Mouse (Mus musculus) spleen, postnatal 4 days (tissue): Measurements from ENCODE around the gene Uchl5.

Source experiments
- DNase-seq, 2 experiments: peaks; one replicate each; pipeline ENCODE4 v3.0.0; 2022; ENCODE audit warnings: low spot score in 2 of 2

Uchl5 gene

DNA sequence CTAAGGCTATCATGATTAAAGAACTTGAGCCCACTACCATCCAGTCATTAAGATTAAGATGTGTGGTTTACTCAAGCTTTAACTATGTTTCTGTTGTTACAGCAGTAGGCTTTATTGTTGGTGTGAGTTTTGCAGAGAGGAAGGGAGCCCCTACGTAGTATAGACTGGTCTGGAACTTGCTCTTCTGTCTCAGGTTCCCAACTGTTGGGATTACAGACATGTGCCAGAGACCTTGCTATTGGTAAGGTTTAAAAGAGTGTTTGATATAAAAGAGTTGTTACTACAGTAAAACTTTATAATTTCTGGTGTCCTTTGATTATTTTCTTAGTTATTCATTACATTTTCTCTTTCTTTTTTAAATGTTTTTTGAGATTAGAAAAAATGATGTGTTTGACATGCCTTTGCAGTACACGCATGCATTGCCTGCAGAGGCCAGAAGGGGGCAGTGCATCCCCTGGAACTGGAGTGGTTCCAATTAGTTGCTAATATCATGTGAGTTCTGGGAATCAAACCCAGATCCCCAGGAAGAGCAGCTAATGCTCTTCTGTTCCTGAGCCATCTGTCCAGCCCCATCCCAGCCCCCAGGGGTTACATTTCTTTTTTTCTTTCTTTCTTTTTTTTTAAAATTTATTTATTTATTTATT is 11.6 kb downstream of the Uchl5 start:
- peak; percentile 63 to 85 for DNase-seq

DNA sequence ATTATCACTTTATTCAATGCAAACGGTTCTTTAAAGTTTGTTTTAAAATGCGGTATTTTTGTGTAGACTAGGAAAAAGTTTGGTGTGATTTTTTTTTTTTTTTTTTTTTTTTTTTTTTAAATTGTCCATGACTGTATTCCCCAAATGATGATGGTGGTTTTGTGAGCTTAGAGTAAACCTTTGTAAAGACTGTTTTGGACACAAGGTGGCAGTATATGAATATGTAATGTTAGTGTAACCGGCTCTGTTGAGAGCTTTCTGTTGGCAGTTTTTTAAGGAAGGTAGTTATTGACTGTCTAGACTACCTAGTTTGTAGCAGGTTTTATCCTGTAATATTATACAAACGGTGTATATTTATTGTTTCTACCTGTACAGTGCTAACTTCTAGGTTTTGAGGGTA is 26.5 kb downstream of the Uchl5 start:
- no peak for DNase-seq

DNA sequence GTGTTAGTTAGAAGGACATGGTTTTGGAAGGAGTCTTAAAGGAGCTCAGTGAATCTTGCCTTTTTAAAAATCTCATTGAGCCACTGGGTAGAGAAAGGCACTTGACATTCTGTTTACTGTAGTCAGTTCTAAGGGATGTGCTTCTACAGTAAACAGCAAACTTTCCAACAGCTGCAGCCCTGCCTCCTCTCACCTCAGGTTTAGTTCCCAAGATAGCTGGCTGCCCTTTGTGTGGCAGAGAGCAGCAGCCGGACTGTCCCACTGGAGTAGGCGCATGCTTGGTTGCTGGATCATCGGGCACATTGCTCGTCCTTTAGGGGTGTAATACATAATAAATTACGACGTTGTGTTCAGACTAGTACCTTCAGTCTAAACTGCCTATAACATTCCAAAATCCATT is 32.0 kb downstream of the Uchl5 start:
- DNase-seq, result no peak

DNA sequence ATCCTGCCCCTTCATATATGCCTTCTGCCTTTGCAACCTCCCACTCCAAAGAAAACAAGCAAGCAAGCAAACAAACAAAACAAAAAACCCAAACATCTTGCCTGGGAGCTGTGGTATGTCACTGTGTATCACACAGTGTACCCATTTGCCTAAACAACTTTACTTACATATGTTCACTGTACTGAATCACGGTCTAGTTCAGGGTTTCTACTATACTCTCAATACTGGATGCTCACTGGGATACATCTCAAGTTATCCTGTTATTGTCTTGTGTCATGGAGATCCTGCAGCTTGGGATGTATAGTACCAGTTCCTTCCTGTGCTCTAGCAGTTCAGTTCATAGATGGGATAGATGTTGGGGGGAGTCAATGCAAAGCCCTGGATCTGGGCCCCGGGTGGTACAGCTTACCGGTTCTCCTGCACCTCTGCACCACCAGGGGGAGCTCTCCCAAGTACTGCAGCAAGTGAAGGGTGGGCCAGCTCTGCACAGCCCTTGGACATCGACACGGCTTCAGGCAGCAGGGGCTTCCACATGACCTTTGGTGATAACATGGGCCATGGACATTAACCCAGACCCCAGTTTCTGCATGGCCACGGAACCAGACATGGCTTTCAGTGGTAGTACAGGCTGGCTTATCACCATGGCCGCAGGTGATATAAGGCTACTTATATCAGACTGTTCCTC is 36.7 kb downstream of the Uchl5 start:
- DNase-seq, result peak; percentile 77 to 93

DNA sequence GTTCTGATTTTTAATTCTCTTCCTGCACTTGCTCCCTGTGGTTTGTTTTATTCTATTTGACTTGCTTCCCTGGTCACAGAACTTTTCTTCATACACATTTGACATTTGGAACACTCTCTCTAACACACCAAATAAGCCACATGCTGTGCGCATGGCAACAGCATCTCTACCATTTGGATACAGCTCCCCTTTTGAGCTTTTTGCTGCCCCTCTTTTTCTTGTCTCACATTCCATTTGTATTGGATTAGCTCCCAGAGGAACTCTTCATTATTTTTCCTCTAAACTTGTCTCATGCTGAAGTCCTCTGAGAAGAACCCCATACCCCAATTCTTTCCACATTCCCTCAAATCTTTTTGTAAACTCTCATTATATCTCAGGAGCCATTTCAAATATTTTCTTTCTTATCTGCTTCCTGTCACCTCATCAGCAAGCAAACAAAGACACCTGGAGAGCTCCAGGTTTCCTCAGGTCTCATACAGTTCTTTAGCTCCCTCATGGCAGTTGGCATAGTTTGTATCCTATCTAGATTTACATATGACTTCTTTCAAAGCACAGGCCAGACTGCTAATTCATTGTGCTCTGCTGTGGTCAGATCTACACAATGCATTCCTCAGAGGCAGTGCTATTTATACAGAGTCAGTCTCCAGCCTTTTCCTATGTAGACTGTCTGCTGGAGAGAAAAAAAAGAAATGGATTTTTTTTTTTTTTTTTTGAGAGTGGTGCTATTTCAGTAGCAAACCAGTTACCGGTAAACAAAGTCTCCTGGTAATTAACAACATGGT is 43.2 kb downstream of the Uchl5 start:
- no peak for DNase-seq

DNA sequence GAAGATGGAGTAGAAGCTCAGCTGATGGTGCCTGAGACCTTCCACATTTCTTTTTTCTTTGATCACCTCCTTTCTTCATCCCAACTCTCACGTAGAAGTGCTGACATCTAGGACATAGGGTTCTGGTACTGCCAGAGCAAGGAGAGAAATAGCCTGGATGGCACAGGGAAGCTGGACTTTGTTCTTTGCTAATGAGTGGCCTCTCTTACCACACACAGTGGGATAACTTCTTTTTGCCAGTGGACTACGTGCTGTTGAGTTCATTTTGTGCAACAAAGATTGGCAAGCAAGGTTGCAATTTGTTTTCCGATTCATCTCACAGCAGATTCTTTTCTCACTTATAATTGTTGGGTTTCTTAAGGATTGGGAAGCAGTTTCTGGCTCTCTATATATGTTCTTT is 45.6 kb downstream of the Uchl5 start:
- no peak for DNase-seq

DNA sequence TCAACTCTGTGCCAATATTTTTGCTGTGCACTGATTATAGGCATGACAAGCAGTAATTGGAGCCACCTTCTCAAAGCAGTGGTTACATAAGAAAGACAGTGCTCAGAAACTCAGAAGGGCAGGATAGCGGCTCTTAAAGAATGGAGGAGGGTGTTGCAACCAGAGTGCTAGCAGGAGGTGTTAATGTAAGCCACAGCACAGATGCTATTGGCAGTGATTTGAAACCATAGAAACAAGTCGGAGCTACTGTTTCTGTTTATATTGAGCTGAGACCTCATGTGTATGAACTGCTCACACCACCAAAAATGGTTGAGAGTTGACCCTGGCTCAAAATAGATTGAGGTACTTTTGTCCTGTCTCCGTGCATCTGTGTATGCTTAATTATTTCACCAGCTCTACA is 53.6 kb downstream of the Uchl5 start:
- DNase-seq, result no peak

DNA sequence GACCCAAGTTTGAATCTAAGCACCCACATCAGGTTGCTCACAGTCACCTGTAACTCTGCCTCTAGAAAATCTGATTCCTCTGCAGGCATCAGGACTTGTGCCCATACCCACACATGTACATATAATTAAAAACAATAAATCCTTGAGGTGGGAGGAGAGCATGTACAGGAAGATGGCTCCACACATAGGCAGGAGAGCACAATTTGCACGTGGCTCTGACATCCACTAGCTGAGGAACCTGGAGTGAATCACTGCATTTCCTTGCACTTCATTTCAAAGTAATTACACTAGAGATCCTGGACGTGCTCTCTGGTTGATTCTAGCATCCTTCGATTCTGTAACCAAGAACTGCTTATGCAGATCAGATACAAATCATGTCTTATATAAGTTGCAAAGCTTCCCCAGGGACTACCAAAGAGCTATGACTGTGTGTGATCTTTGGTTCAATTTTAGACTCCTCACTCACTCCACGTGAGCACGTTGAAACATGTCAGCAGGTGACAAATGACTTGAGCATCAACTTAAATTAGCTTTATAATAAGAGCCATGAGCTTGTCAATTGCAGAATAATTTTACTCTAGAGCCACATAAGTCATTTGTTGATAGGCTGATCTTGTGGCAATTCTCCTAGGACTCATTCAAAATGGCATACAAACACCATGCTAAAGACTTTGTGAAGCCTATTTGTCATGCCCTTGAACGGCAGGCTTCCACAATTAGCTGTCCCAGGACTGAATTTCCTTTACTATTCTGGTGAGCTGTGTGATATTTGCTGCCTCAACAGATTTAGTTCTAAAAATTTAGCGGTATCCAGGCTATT is 59.5 kb downstream of the Uchl5 start:
- no peak for DNase-seq

DNA sequence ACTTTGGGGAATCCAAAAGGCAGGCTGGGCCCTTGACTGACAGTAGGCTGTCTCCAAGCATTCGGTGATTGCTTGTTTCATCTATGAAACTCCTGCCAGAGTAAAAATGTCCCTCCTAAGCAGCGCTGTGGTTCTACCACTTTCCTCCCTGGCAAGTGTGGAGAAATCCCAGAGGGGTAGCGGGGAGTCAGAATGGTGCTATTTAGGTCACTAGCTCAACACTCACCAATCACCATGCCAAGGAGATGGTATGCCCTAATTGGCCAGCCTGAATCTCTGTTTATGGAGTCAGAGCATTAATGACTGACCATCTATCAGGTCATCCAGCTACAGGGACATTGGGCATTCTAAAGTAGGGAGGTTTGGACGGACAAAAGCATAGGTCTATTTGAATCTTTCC is 60.6 kb downstream of the Uchl5 start:
- DNase-seq, result no peak

DNA sequence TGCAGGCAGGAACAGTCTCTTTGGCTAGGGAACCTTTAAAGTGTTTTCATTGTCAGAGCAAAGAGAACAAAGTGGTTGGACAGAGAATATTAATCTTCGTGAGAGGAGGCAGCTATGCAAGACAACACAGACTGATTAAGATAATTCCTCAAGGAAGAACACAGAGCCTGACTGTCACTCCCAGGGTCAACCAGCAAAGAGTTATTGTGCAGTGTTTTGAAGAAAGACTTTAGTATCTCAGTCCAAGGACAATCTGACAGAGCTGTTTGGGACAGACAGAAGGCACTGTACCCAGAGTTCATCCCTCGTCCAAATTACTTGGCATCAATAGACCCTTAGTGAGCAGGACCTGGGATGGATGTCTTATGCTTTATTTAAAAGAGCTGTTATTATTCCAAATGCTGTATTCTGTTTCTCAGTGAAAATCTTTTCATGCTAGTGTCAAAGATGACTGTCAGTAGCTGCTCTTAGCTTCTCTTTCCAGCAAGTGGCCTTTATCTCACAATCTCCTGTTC is 61.9 kb downstream of the Uchl5 start:
- no peak for DNase-seq

DNA sequence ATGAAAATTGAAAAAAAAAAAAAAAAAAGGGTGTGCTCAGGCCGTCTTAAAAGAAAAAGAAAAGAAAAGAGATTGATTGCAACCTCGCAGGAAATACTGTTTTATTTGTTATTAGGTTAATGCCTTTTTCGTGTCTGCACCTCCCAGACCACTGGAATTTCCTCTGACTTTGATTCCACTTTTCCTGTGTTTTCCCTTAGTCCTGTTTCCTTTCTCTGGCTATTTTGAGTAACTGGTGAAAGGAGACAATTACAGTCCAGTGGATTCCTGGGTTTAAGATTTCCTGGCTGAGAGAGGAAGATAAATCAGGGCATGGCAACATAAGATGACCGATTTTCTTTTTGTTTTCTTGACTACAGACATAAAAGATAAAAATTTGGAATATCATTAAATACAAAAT is 75.3 kb downstream of the Uchl5 start:
- no peak for DNase-seq

DNA sequence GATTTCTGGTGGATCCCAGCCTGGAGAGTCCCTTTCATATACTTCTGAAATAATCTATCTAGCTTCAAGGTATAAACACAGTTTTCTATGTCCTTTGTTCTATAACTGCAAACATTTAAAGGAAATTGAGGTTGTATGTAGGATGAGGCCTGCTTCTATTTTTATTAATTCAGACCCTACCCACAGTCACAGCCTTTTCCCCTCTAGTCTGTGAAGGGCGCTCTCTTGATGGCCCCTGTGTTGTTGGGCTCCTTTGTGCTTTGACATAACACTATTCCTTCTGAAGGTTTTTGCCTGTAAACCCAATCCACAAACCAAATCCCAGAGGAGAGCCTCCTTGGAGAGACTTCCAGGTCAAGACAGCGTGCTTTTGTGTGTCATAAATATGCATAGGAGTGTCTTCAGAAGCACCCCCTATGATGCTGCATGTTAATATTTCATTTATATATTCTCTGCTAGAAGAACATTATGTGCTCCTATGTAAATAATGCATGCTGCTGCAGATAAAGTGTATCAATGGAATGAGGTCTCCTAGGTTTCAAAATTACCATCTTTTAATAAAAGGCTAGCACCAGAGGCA is 75.8 kb downstream of the Uchl5 start:
- DNase-seq, result no peak

DNA sequence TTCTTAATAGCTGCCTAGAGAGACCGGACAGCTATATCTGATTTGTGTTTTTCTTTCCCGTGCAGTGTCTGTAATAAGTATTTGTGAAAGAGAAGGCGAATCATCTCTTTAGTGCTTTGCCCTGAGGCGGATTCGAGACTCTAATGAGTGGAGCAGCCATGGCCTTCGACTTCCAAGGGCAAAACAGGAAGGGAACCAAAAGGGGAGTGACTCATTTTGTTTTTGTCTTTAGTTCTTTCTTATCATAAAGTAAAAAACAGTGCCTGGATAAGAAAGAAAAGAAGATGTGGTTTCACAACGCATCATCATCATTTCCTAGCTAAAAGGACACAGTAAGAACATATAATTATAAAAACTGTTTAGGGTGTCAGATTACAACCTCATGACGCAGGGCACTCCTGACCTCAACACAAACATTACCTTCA is 76.6 kb downstream of the Uchl5 start:
- DNase-seq, result no peak

DNA sequence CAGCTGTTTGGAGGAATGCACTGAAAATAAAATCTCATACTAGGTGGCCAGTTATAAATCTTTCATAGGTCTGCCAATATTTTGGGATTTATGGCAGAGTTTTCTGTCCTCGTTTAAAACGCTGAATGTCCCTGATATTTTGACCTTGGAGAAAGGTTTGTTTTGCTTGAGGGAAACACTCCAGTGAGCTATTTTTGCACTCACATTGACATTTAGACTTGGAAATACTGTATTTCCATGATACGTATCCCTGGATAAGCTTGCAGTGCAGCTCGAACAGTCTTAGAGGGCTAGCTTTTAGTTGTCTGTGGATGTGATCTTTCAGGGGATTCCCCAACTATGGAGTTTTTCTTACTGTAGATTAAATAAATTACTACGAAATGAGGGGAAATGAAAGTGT is 78.6 kb downstream of the Uchl5 start:
- no peak for DNase-seq
